Mouse (Mus musculus) intestine, postnatal 0 days (tissue): ENCODE measurements around the gene Crxos. TPM values are rescaled to one million over a fixed set of nuclear protein-coding genes. Genes with fewer than 3 reads are reported as not detected.

Experiments used
- ATAC-seq: fragments of 200-750 bp; cut with Nextera tagmentation; 2 replicates; pipeline ENCODE4 v1.8.0; 2017; ENCODE audit warnings: mild to moderate bottlenecking, moderate TSS enrichment, moderate library complexity
- H3K27ac ChIP-seq: fragments of 300-500 bp; sonication (generic); 2 replicates; pipeline ENCODE4 v1.5.1; 2014; ENCODE audit warnings: mild to moderate bottlenecking, low read depth, low read length, moderate library complexity
- H3K27me3 ChIP-seq: fragments of 300-500 bp; sonication (generic); replicated peaks from 2 replicates; pipeline ENCODE4 v1.6.1; 2014; ENCODE audit warnings: low read length, mixed read lengths; ENCODE audit not compliant: control insufficient read depth, insufficient read depth
- H3K36me3 ChIP-seq: fragments of 300-500 bp; sonication (generic); 2 replicates; pipeline ENCODE4 v1.6.1; 2014; ENCODE audit warnings: mild to moderate bottlenecking, moderate library complexity; ENCODE audit not compliant: control insufficient read depth, insufficient read depth
- H3K4me1 ChIP-seq: fragments of 300-500 bp; sonication (generic); replicated peaks from 2 replicates; pipeline ENCODE4 v1.6.1; 2014; ENCODE audit warnings: antibody characterized with exemption, low read length, mixed read lengths; ENCODE audit not compliant: control insufficient read depth, insufficient read depth
- H3K4me2 ChIP-seq: fragments of 300-500 bp; sonication (generic); replicated peaks from 2 replicates; pipeline ENCODE4 v1.6.1; 2014; ENCODE audit warnings: low read depth, mild to moderate bottlenecking, moderate library complexity
- H3K4me3 ChIP-seq: fragments of 300-500 bp; sonication (generic); 2 replicates; pipeline ENCODE4 v1.5.1; 2014; ENCODE audit warnings: low read depth, low read length
- H3K9ac ChIP-seq: fragments of 300-500 bp; sonication (generic); 2 replicates; pipeline ENCODE4 v1.6.1; 2014; ENCODE audit warnings: mild to moderate bottlenecking, low read depth, low read length
- H3K9me3 ChIP-seq: fragments of 300-500 bp; sonication (generic); 2 replicates; pipeline ENCODE4 v1.6.1; 2016; ENCODE audit warnings: mixed run types; ENCODE audit not compliant: control insufficient read depth
- CTCF ChIP-seq: sonication (generic); IDR thresholded peaks from 2 replicates; pipeline ENCODE4 v1.5.1; 2016; ENCODE audit warnings: low read depth, mild to moderate bottlenecking, control low read depth, antibody characterized with exemption, moderate library complexity
- WGBS: fragments of 180-500 bp; shearing (Covaris S2); extraction: QIAGEN DNeasy Blood & Tissue Kit; methylation state at CpG from one replicate; pipeline ENCODE4 v1.1.7; 2014; 5-methylcytosine and 5-hydroxymethylcytosine counted together
- polyA plus RNA-seq: library from polyadenylated mRNA; unstranded; fragments of >200 nt; fragmentation: Nextera tagmentation; extraction: Ambion mirVana; gene quantifications from 2 replicates; pipeline ENCODE4 v1.2.1, GENCODE M21; 2015

The Crxos gene
- polyA plus RNA-seq, 1 experiment from 2014 or later, result not detected

DNA sequence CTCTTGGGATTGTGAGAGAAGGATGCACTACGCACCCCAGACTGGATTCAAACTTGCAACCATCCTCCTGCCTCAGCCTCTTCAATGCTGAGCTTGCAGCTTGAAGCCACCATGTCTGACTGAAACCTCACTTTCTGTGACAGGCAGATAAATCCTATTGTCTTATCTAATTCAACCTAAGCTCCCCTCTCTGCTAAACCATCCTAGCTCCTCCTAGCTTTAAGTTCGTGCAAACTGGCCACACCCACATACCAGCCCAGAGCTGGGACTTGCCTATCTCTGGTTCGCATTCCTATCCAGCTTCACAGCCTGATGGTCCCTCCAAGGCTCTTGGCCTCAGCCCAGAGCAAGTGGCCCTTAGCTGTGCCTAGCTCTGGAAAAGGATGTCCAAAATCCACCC lies 70.0 kb downstream of the Crxos start:
- no peak for TF ChIP-seq CTCF
- WGBS, result 46% methylated on average over 3 of the region's 3 CpGs
- H3K27me3 ChIP-seq, result no peaks in the 10 kb centered on the region
- no peak overlapping the region for H3K27ac ChIP-seq
- no peaks in the 10 kb centered on the region; the same call in 1 of the 2 replicates for H3K4me1 ChIP-seq
- H3K4me2 ChIP-seq, result no peak overlapping the region
- no peaks in the 10 kb centered on the region for H3K9me3 ChIP-seq
- ATAC-seq, result no peak
- H3K36me3 ChIP-seq, result peaks cover 28% of the 10 kb centered on the region; the same call in 1 of the 2 replicates
- no peak overlapping the region for H3K4me3 ChIP-seq
- H3K9ac ChIP-seq, result no peak overlapping the region

Other genes with a start within 250 kb of the Crxos start
- gene Obox3, start 242.7 kb upstream of the Crxos start, polyA plus RNA-seq, result not detected in 2 replicates
- gene Obox5, start 132.5 kb upstream of the Crxos start, polyA plus RNA-seq, result not detected in 2 replicates
- gene Obox6, start 42.9 kb upstream of the Crxos start, polyA plus RNA-seq, result not detected in 2 replicates
- not detected in 2 replicates for gene Crx, start 2.6 kb upstream of the Crxos start, polyA plus RNA-seq
- 813 and 814 TPM in 2 replicates for gene Selenow, start 39.8 kb downstream of the Crxos start, polyA plus RNA-seq
- gene Nop53, start 63.5 kb downstream of the Crxos start, polyA plus RNA-seq, result 109 and 115 TPM in 2 replicates
- 29.3 and 30.9 TPM in 2 replicates for gene Ehd2, start 85.0 kb downstream of the Crxos start, polyA plus RNA-seq
- gene Bicra, start 165.3 kb downstream of the Crxos start, polyA plus RNA-seq, result 1.6 and 1.7 TPM in 2 replicates
- 0.14 TPM in 1 of 2 replicates, not detected in the other for gene Zfp541, start 179.2 kb downstream of the Crxos start, polyA plus RNA-seq
- 201 and 204 TPM in 2 replicates for gene Napa, start 215.8 kb downstream of the Crxos start, polyA plus RNA-seq
- gene Kptn, start 237.3 kb downstream of the Crxos start, polyA plus RNA-seq, result 13.3 and 14.4 TPM in 2 replicates
- 0.08 and 0.14 TPM in 2 replicates for gene Slc8a2, start 247.2 kb downstream of the Crxos start, polyA plus RNA-seq